Mouse (Mus musculus) layer of hippocampus, adult 2 months (tissue): ENCODE data around the gene Btbd2. TPM values are rescaled to one million over a fixed set of nuclear protein-coding genes. Genes with fewer than 3 reads are reported as not detected.

Experiments
- DNase-seq, 2 experiments: peaks; one replicate each; pipeline ENCODE4 v3.0.0; 2022; ENCODE audit warnings: low spot score in 2 of 2
- H3K27ac ChIP-seq: fragments of 200-600 bp; 2 replicates; pipeline ENCODE4 v1.8.1; 2022
- H3K4me3 ChIP-seq: fragments of 200-600 bp; 2 replicates; pipeline ENCODE4 v1.8.1; 2022; ENCODE audit warnings: mild to moderate bottlenecking
- CTCF ChIP-seq: fragments of 200-600 bp; conservative IDR thresholded peaks from 2 replicates; pipeline ENCODE4 v1.8.1; 2022; ENCODE audit warnings: antibody characterized with exemption, mild to moderate bottlenecking, moderate library complexity
- microRNA-seq, 2 experiments: library from miRNA; unstranded; fragments of <30 nt; microRNA quantifications; one replicate each; pipeline ENCODE4 v1.2.0; 2021
- total RNA-seq, 2 experiments: library from RNA; stranded (reverse); gene quantifications; 2 replicates each; pipeline ENCODE4 v1.2.3; 2021

Btbd2 gene
- total RNA-seq, 2 experiments from 2014 or later, result 102 to 105 TPM

GRCm38 (mm10) chr10:80602698-80603325 lies 54.1 kb downstream of the Btbd2 start, which contains the start of the genes Scamp4 and Adat3:
TSS of gene Scamp4 (plus strand) at chr10:80602872.
TSS of gene Adat3 (plus strand) at chr10:80602880.
- peak within 1 kb of the TSS; percentile 93 for H3K27ac ChIP-seq
- H3K4me3 ChIP-seq, result peak within 1 kb of the TSS; percentile 84
- no peak for TF ChIP-seq CTCF
- peak; percentile 92 to 95 for DNase-seq

DNA sequence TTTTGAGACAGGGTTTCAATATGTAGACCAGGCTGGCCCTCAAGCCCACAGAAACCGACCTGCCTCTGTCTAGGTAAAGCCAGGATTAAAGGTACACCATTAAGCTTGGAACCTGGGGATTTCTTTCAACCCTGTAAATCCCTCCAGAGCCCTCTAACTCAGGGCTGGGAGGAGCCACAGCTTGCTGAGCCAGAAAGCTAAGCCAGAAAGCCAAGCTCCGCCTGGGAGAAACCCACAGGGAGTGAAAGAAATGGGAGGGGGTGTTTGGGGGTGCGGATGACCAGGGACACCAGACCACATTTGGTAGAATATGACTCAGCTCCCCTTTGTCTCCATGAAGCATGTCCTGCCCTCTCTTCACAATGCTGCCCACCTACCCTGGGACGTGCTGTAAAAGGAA lies 60.6 kb downstream of the Btbd2 start:
- TF ChIP-seq CTCF, result no peak
- Histone ChIP-seq H3K27ac (no peak overlapping the region), H3K4me3 (no peak overlapping the region)
- DNase-seq, result no peak

Small RNA genes lying within 50 kb of the gene (microRNA-seq; reads per million reads assigned to microRNA genes)
- 1.3 to 3.1 reads per million in 2 experiments for gene Mir6912

Other genes starting within 250 kb of the Btbd2 start
- 10 to 100 TPM; 27.6 to 31.6 TPM for gene Tcf3, start 223.4 kb downstream of the Btbd2 start, total RNA-seq
- not detected for gene Onecut3, start 162.2 kb downstream of the Btbd2 start, total RNA-seq
- under 1 TPM; 0.12 to 0.31 TPM for gene Atp8b3, start 117.9 kb downstream of the Btbd2 start, total RNA-seq
- gene Rexo1, start 95.5 kb downstream of the Btbd2 start, total RNA-seq, result 10 to 100 TPM; 51.6 to 52.8 TPM
- 10 to 100 TPM; 50.8 to 56.8 TPM for gene Klf16, start 79.8 kb downstream of the Btbd2 start, total RNA-seq
- 100 to 1,000 TPM; 158 to 166 TPM for gene Abhd17a, start 66.7 kb downstream of the Btbd2 start, total RNA-seq
- 10 to 100 TPM; 42.9 to 43.1 TPM for gene Scamp4, start 54.2 kb downstream of the Btbd2 start, total RNA-seq
- 1 to 10 TPM; 1.3 to 3.5 TPM for gene Adat3, start 54.2 kb downstream of the Btbd2 start, total RNA-seq
- 1 to 10 TPM; 3.0 to 4.5 TPM for gene Gm49322, start 51.0 kb downstream of the Btbd2 start, total RNA-seq
- gene Csnk1g2, start 34.2 kb downstream of the Btbd2 start, total RNA-seq, result 100 to 1,000 TPM; 221 to 228 TPM
- gene Mknk2, start 21.0 kb upstream of the Btbd2 start, total RNA-seq, result 10 to 100 TPM; 45.3 to 46.9 TPM
- 10 to 100 TPM; 10.6 to 16.5 TPM for gene Mob3a, start 44.9 kb upstream of the Btbd2 start, total RNA-seq
- 10 to 100 TPM; 65.0 to 69.0 TPM for gene Izumo4, start 45.1 kb upstream of the Btbd2 start, total RNA-seq
- gene Ap3d1, start 85.2 kb upstream of the Btbd2 start, total RNA-seq, result 100 to 1,000 TPM; 145 to 153 TPM
- 10 to 100 TPM; 52.0 to 63.6 TPM for gene Dot1l, start 98.1 kb upstream of the Btbd2 start, total RNA-seq
- 10 to 100 TPM; 51.7 to 55.1 TPM for gene Sf3a2, start 141.1 kb upstream of the Btbd2 start, total RNA-seq
- gene Plekhj1, start 141.6 kb upstream of the Btbd2 start, total RNA-seq, result 10 to 100 TPM; 68.4 to 76.3 TPM
- gene Amh, start 148.2 kb upstream of the Btbd2 start, total RNA-seq, result 1 to 10 TPM; 2.7 to 5.3 TPM
- gene Jsrp1, start 156.4 kb upstream of the Btbd2 start, total RNA-seq, result 1 to 10 TPM; 1.9 to 2.5 TPM
- gene Oaz1, start 169.6 kb upstream of the Btbd2 start, total RNA-seq, result 100 to 1,000 TPM; 478 to 493 TPM
- gene Lingo3, start 187.0 kb upstream of the Btbd2 start, total RNA-seq, result 10 to 100 TPM; 49.4 to 54.3 TPM
- gene Lsm7, start 198.1 kb upstream of the Btbd2 start, total RNA-seq, result 10 to 100 TPM; 51.6 to 53.3 TPM
- gene Sppl2b, start 198.2 kb upstream of the Btbd2 start, total RNA-seq, result 10 to 100 TPM; 61.2 to 63.2 TPM
- gene Tmprss9, start 214.8 kb upstream of the Btbd2 start, total RNA-seq, result under 1 TPM; 0.46 to 0.56 TPM
- 100 to 1,000 TPM; 134 to 145 TPM for gene Timm13, start 243.9 kb upstream of the Btbd2 start, total RNA-seq